ENCODE assay signal across 14 mouse cellular contexts in the genomic region with DNA sequence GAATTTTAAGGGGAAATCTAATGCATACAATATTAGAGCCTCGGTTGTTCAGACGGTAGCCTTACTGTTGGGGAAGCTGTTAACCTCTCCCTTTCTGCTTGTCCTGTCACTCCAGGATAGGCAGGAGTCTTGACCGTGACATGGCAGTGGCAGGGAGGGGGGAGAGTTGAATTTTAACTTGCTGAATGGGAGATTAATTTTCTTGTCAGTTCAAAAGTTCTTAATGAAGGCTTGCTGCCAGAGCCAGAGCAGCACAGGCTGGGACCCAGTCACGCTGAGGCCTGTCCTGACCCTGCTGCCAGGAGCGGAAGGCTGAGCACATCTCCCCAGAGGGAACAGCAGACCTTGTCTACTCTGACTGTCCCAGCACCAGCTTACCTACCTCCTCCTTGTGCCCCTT. TPM values are rescaled to one million over a fixed set of nuclear protein-coding genes. Genes with fewer than 3 reads are reported as not detected.
A peak's percentile ranks its signal among the peaks of the same experiment; 100 is the strongest.
DNase-seq lines count a peak whose midpoint lies in the region; ATAC-seq and TF ChIP-seq lines count a peak whose summit lies in the region.
"Had no signal": no experiment of that assay in that cellular context is flagged by ENCODE, and none has a peak within 500 bp of the region (broad histone marks: within the 10 kb centered on the region; RNA-seq: fewer than 3 reads in every experiment).

No protein-coding gene starts in this region.

- no peaks in the 10 kb centered on the region for H3K9me3 ChIP-seq in intestine, embryonic 16.5 days (ENCODE audit: control insufficient read depth, low read length)
- H3K9me3 ChIP-seq in intestine, embryonic 15.5 days = no peaks in the 10 kb centered on the region
- no peaks in the 10 kb centered on the region for H3K9me3 ChIP-seq in stomach, embryonic 16.5 days (replicated peaks; ENCODE audit: control insufficient read depth, low read length)
- no peaks in the 10 kb centered on the region for H3K9me3 ChIP-seq in liver, postnatal 0 days (ENCODE audit: low read length)
- H3K9me3 ChIP-seq: midbrain, embryonic 12.5 days had no signal

- no peaks in the 10 kb centered on the region for H3K27me3 ChIP-seq in intestine, embryonic 16.5 days (replicated peaks; ENCODE audit: control insufficient read depth, insufficient read depth, low read length)
- no peaks in the 10 kb centered on the region for H3K27me3 ChIP-seq in intestine, embryonic 15.5 days (replicated peaks)
- no peaks in the 10 kb centered on the region for H3K27me3 ChIP-seq in stomach, embryonic 16.5 days (ENCODE audit: control insufficient read depth, insufficient read depth, low read length)
- 0 out of 2 replicates have a peak, but pooled peaks cover 2% of the 10 kb centered on the region for H3K27me3 ChIP-seq in liver, postnatal 0 days (ENCODE audit: insufficient read depth, low read length)
- H3K27me3 ChIP-seq: midbrain, embryonic 12.5 days had no signal

- 41% methylated on average over 5 of the region's 5 CpGs for WGBS in intestine, embryonic 16.5 days
- 33% methylated on average over 5 of the region's 5 CpGs for WGBS in intestine, embryonic 15.5 days
- 37% methylated on average over 5 of the region's 5 CpGs for WGBS in stomach, embryonic 16.5 days
- WGBS in liver, postnatal 0 days (ENCODE audit: insufficient replicate concordance) = 43% methylated on average over 5 of the region's 5 CpGs

- no peaks in the 10 kb centered on the region for H3K4me1 ChIP-seq in intestine, embryonic 16.5 days (ENCODE audit: control insufficient read depth, insufficient read depth, low read length)
- H3K4me1 ChIP-seq in intestine, embryonic 15.5 days (replicated peaks) = peaks cover 3% of the 10 kb centered on the region; the same call in 1 of the 2 replicates
- H3K4me1 ChIP-seq in stomach, embryonic 16.5 days (ENCODE audit: control insufficient read depth, insufficient read depth, low read length) = peaks cover 3% of the 10 kb centered on the region; the same call in 1 of the 2 replicates
- H3K4me1 ChIP-seq in liver, postnatal 0 days (ENCODE audit: insufficient read depth) = 0 out of 2 replicates have a peak, but pooled peaks cover 4% of the 10 kb centered on the region

- no peak overlapping the region for H3K9ac ChIP-seq in intestine, embryonic 16.5 days (ENCODE audit: low read depth, low read length)
- no peak overlapping the region for H3K9ac ChIP-seq in intestine, embryonic 15.5 days
- H3K9ac ChIP-seq in stomach, embryonic 16.5 days (ENCODE audit: low read length) = no peak overlapping the region
- H3K9ac ChIP-seq in liver, postnatal 0 days (replicated peaks) = no peak overlapping the region
- H3K9ac ChIP-seq: midbrain, embryonic 12.5 days had no signal

- DNase-seq in kidney, postnatal 14 days = peak; percentile 77
- no peak for DNase-seq in thymus, postnatal 36 days
- no peak for DNase-seq in liver, postnatal 0 days
- no peak for DNase-seq in thymus, postnatal 0 days (ENCODE audit: low spot score)
- DNase-seq: cerebellum, adult 8-10 months; heart, postnatal 10 days had no signal

- H3K27ac ChIP-seq in intestine, embryonic 16.5 days (ENCODE audit: low read length) = no peak overlapping the region
- no peak overlapping the region for H3K27ac ChIP-seq in intestine, embryonic 15.5 days
- peak overlapping the region; percentile 76 for H3K27ac ChIP-seq in stomach, embryonic 16.5 days (ENCODE audit: low read length)
- no peak overlapping the region for H3K27ac ChIP-seq in liver, postnatal 0 days (ENCODE audit: low read depth)
- H3K27ac ChIP-seq: midbrain, embryonic 12.5 days had no signal

- no peak overlapping the region for H3K4me2 ChIP-seq in intestine, embryonic 16.5 days (ENCODE audit: low read depth, low read length)
- H3K4me2 ChIP-seq in intestine, embryonic 15.5 days (replicated peaks) = no peak overlapping the region
- no peak overlapping the region for H3K4me2 ChIP-seq in stomach, embryonic 16.5 days (ENCODE audit: low read depth, low read length)
- H3K4me2 ChIP-seq in liver, postnatal 0 days (ENCODE audit: low read depth, low read length) = no peak overlapping the region
- H3K4me2 ChIP-seq: liver, embryonic 11.5 days; midbrain, embryonic 12.5 days had no signal

- TF ChIP-seq EP300 in liver, postnatal 0 days (IDR thresholded peaks at IDR 0.05; ENCODE audit: low read depth) = no peak

- no peak for TF ChIP-seq CTCF in liver, postnatal 0 days (IDR thresholded peaks at IDR 0.05; ENCODE audit: low read depth)

- H3K4me3 ChIP-seq in intestine, embryonic 16.5 days (ENCODE audit: low read length) = no peak overlapping the region
- H3K4me3 ChIP-seq in intestine, embryonic 15.5 days (replicated peaks) = no peak overlapping the region
- no peak overlapping the region for H3K4me3 ChIP-seq in stomach, embryonic 16.5 days (replicated peaks; ENCODE audit: low read length)
- no peak overlapping the region for H3K4me3 ChIP-seq in liver, postnatal 0 days (ENCODE audit: low read depth, low read length)
- H3K4me3 ChIP-seq: midbrain, embryonic 12.5 days had no signal

- no peaks in the 10 kb centered on the region for H3K36me3 ChIP-seq in intestine, embryonic 16.5 days (ENCODE audit: control insufficient read depth, insufficient read depth, low read length)
- H3K36me3 ChIP-seq in intestine, embryonic 15.5 days = no peaks in the 10 kb centered on the region
- H3K36me3 ChIP-seq in stomach, embryonic 16.5 days (ENCODE audit: control insufficient read depth, insufficient read depth, low read length) = no peaks in the 10 kb centered on the region
- H3K36me3 ChIP-seq in liver, postnatal 0 days (replicated peaks; ENCODE audit: insufficient read depth, low read length) = no peaks in the 10 kb centered on the region
- H3K36me3 ChIP-seq: midbrain, embryonic 12.5 days had no signal

- ATAC-seq in intestine, embryonic 16.5 days = peak; percentile 59
- no peak; the same call in 1 of the 2 replicates for ATAC-seq in intestine, embryonic 15.5 days
- 0 out of 2 replicates have a peak, but pooled peaks have one; percentile 21 for ATAC-seq in granulocyte monocyte progenitor cell, adult 5-6 weeks (replicated peaks; ENCODE audit: poor library complexity, severe bottlenecking)
- ATAC-seq in stomach, embryonic 16.5 days (ENCODE audit: insufficient read depth, low FRiP score) = peak; percentile 51; the same call in 1 of the 2 replicates
- ATAC-seq in liver, postnatal 0 days = no peak
- ATAC-seq: activated CD4-positive, CD25-positive, alpha-beta regulatory T cell, adult 4 months; lung, postnatal 0 days had no signal

RNA-seq across cellular contexts. Expression of a gene that starts 19.5 kb away (rescaled TPM):
- polyA plus RNA-seq in intestine, embryonic 16.5 days (2015; fragmentation: Nextera tagmentation; extraction: Ambion mirVana) = 45.1 and 54.7 TPM in 2 replicates
- 60.6 and 72.0 TPM in 2 replicates for polyA plus RNA-seq in intestine, embryonic 15.5 days (2015; fragmentation: Nextera tagmentation; extraction: Ambion mirVana)
- total RNA-seq in granulocyte monocyte progenitor cell, adult 5-6 weeks (2014; fragmentation: Nextera tagmentation) = 8.2 and 25.2 TPM in 2 replicates
- 39.1 and 42.3 TPM in 2 replicates for total RNA-seq in granulocyte monocyte progenitor cell, adult 5-6 weeks (2017)
- 55.9 and 56.0 TPM in 2 replicates for polyA plus RNA-seq in stomach, embryonic 16.5 days (2015; fragmentation: Nextera tagmentation; extraction: Ambion mirVana)
- polyA plus RNA-seq in liver, postnatal 0 days (2015; fragmentation: Nextera tagmentation; extraction: Ambion mirVana) = 30.7 and 35.0 TPM in 2 replicates
- 77.8 and 101 TPM in 2 replicates for polyA plus RNA-seq in thymus, postnatal 0 days (2015; fragmentation: Nextera tagmentation; extraction: Ambion mirVana)

RNA-seq across cellular contexts. Expression of a gene that starts 20.6 kb away (rescaled TPM):
- polyA plus RNA-seq in intestine, embryonic 16.5 days (2015; fragmentation: Nextera tagmentation; extraction: Ambion mirVana) = 4.0 and 4.2 TPM in 2 replicates
- 4.9 and 6.2 TPM in 2 replicates for polyA plus RNA-seq in intestine, embryonic 15.5 days (2015; fragmentation: Nextera tagmentation; extraction: Ambion mirVana)
- total RNA-seq in granulocyte monocyte progenitor cell, adult 5-6 weeks (2014; fragmentation: Nextera tagmentation) = 0.09 TPM in 1 of 2 replicates, not detected in the other
- 0.22 and 0.88 TPM in 2 replicates for total RNA-seq in granulocyte monocyte progenitor cell, adult 5-6 weeks (2017)
- polyA plus RNA-seq in stomach, embryonic 16.5 days (2015; fragmentation: Nextera tagmentation; extraction: Ambion mirVana) = 8.4 and 8.7 TPM in 2 replicates
- polyA plus RNA-seq in liver, postnatal 0 days (2015; fragmentation: Nextera tagmentation; extraction: Ambion mirVana) = 0.27 and 0.33 TPM in 2 replicates
- 11.8 and 12.3 TPM in 2 replicates for polyA plus RNA-seq in thymus, postnatal 0 days (2015; fragmentation: Nextera tagmentation; extraction: Ambion mirVana)

Comparison
In these comparisons a context has a peak if more than half of its experiments do, and no peak if none do; other contexts are left out.
1. ATAC-seq: peak in intestine, embryonic 16.5 days (single experiment), granulocyte monocyte progenitor cell, adult 5-6 weeks (single experiment) and stomach, embryonic 16.5 days (single experiment); none in intestine, embryonic 15.5 days (single experiment) and liver, postnatal 0 days (single experiment).